8 mouse cellular contexts compared by ENCODE assay signal in genomic region chr10:19933511-19934383, GRCm38 (mm10). TPM values are rescaled to one million over a fixed set of nuclear protein-coding genes. Genes with fewer than 3 reads are reported as not detected.
DNase-seq lines count a peak whose midpoint lies in the region; ATAC-seq and TF ChIP-seq lines count a peak whose summit lies in the region.

No protein-coding gene starts in this region.

- ATAC-seq in forebrain, embryonic 16.5 days = peak; percentile 82
- ATAC-seq in liver, postnatal 0 days = peak; percentile 89
- ATAC-seq in neural tube, embryonic 12.5 days (ENCODE audit: low FRiP score, low read depth) = peak; percentile 80
- ATAC-seq in stomach, embryonic 16.5 days (ENCODE audit: insufficient read depth, low FRiP score) = peak; percentile 91

- peak; percentile 90 for DNase-seq in CD4-positive helper T cell, adult 2 months (ENCODE audit: low read depth, low spot score)
- DNase-seq in heart, postnatal 25 days (ENCODE audit: low spot score) = peak; percentile 78
- DNase-seq in layer of hippocampus, adult 18-20 months (ENCODE audit: low spot score in 2 of 2) = peak; percentile 63 to 80
- DNase-seq in liver, postnatal 0 days = peak; percentile 82

- H3K27ac ChIP-seq in brown adipose tissue, adult 24 weeks (replicated peaks; ENCODE audit: low read depth, low read length) = peak overlapping the region; percentile 73
- H3K27ac ChIP-seq in forebrain, embryonic 16.5 days (ENCODE audit: low read length) = no peak overlapping the region
- peak overlapping the region; percentile 85 for H3K27ac ChIP-seq in liver, postnatal 0 days (ENCODE audit: low read depth)
- H3K27ac ChIP-seq in neural tube, embryonic 12.5 days = 0 out of 2 replicates have a peak overlapping the region, but pooled peaks have one; percentile 12
- H3K27ac ChIP-seq in stomach, embryonic 16.5 days (ENCODE audit: low read length) = peak overlapping the region; percentile 86

- TF ChIP-seq CTCF in liver, postnatal 0 days (IDR thresholded peaks at IDR 0.05; ENCODE audit: low read depth) = peak; percentile 46

- H3K4me3 ChIP-seq in brown adipose tissue, adult 24 weeks (ENCODE audit: insufficient read depth, low read depth, low read length) = peak overlapping the region; percentile 94
- peak overlapping the region; percentile 68 for H3K4me3 ChIP-seq in forebrain, embryonic 16.5 days (replicated peaks; ENCODE audit: low read length)
- peak overlapping the region; percentile 67 for H3K4me3 ChIP-seq in liver, postnatal 0 days (ENCODE audit: low read depth, low read length)
- peak overlapping the region; percentile 77 for H3K4me3 ChIP-seq in neural tube, embryonic 12.5 days
- peak overlapping the region; percentile 86 for H3K4me3 ChIP-seq in stomach, embryonic 16.5 days (replicated peaks; ENCODE audit: low read length)

- peaks cover 14% of the 10 kb centered on the region for H3K4me1 ChIP-seq in brown adipose tissue, adult 24 weeks (ENCODE audit: control insufficient read depth, insufficient read depth, insufficient read length, low read length)
- H3K4me1 ChIP-seq in forebrain, embryonic 16.5 days (replicated peaks; ENCODE audit: control insufficient read depth, insufficient read depth, low read length) = peaks cover 13% of the 10 kb centered on the region
- peaks cover 20% of the 10 kb centered on the region for H3K4me1 ChIP-seq in liver, postnatal 0 days (ENCODE audit: insufficient read depth)
- H3K4me1 ChIP-seq in neural tube, embryonic 12.5 days = peaks cover 15% of the 10 kb centered on the region
- H3K4me1 ChIP-seq in stomach, embryonic 16.5 days (ENCODE audit: control insufficient read depth, insufficient read depth, low read length) = peaks cover 12% of the 10 kb centered on the region; the same call in 1 of the 2 replicates

- intact Hi-C loops in heart, postnatal 25 days (cut with DNase I) = loop anchor here (1.0 to 2.0 kb wide), 2 partner anchors 140 to 191 kb away; no protein-coding TSS in a partner anchor

- TF ChIP-seq EP300 in liver, postnatal 0 days (IDR thresholded peaks at IDR 0.05; ENCODE audit: low read depth) = no peak

- H3K9ac ChIP-seq in forebrain, embryonic 16.5 days (replicated peaks; ENCODE audit: low read depth, low read length) = peak overlapping the region; percentile 72
- H3K9ac ChIP-seq in liver, postnatal 0 days (replicated peaks) = peak overlapping the region; percentile 81
- peak overlapping the region; percentile 68 for H3K9ac ChIP-seq in neural tube, embryonic 12.5 days
- H3K9ac ChIP-seq in stomach, embryonic 16.5 days (ENCODE audit: low read length) = peak overlapping the region; percentile 91

- H3K4me2 ChIP-seq in forebrain, embryonic 16.5 days (ENCODE audit: low read length) = peak overlapping the region; percentile 96
- peak overlapping the region; percentile 91 for H3K4me2 ChIP-seq in liver, postnatal 0 days (ENCODE audit: low read depth, low read length)
- peak overlapping the region; percentile 96 for H3K4me2 ChIP-seq in neural tube, embryonic 12.5 days (replicated peaks)
- peak overlapping the region; percentile 90 for H3K4me2 ChIP-seq in stomach, embryonic 16.5 days (ENCODE audit: low read depth, low read length)

- H3K36me3 ChIP-seq in forebrain, embryonic 16.5 days (ENCODE audit: control insufficient read depth, insufficient read depth) = no peaks in the 10 kb centered on the region
- H3K36me3 ChIP-seq in liver, postnatal 0 days (replicated peaks; ENCODE audit: insufficient read depth, low read length) = no peaks in the 10 kb centered on the region
- H3K36me3 ChIP-seq in neural tube, embryonic 12.5 days = no peaks in the 10 kb centered on the region
- H3K36me3 ChIP-seq in stomach, embryonic 16.5 days (ENCODE audit: control insufficient read depth, insufficient read depth, low read length) = no peaks in the 10 kb centered on the region

- peaks cover 8% of the 10 kb centered on the region; the same call in 1 of the 2 replicates for H3K27me3 ChIP-seq in forebrain, embryonic 16.5 days (replicated peaks; ENCODE audit: control insufficient read depth, insufficient read depth, low read length)
- H3K27me3 ChIP-seq in liver, postnatal 0 days (ENCODE audit: insufficient read depth, low read length) = peaks cover 13% of the 10 kb centered on the region
- peaks cover 34% of the 10 kb centered on the region for H3K27me3 ChIP-seq in neural tube, embryonic 12.5 days (replicated peaks)
- no peaks in the 10 kb centered on the region for H3K27me3 ChIP-seq in stomach, embryonic 16.5 days (ENCODE audit: control insufficient read depth, insufficient read depth, low read length)

- under 1% methylated on average over 86 of the region's 97 CpGs for WGBS in forebrain, embryonic 16.5 days
- WGBS in liver, postnatal 0 days (ENCODE audit: insufficient replicate concordance) = under 1% methylated on average over 84 of the region's 97 CpGs
- under 1% methylated on average over 86 of the region's 97 CpGs for WGBS in neural tube, embryonic 12.5 days
- WGBS in stomach, embryonic 16.5 days = under 1% methylated on average over 90 of the region's 97 CpGs

- no peaks in the 10 kb centered on the region for H3K9me3 ChIP-seq in forebrain, embryonic 16.5 days (ENCODE audit: control insufficient read depth, low read length)
- no peaks in the 10 kb centered on the region for H3K9me3 ChIP-seq in liver, postnatal 0 days (ENCODE audit: low read length)
- no peaks in the 10 kb centered on the region for H3K9me3 ChIP-seq in neural tube, embryonic 12.5 days
- H3K9me3 ChIP-seq in stomach, embryonic 16.5 days (replicated peaks; ENCODE audit: control insufficient read depth, low read length) = no peaks in the 10 kb centered on the region

RNA-seq across cellular contexts. Expression of gene Map3k5, which starts 0.5 kb away (rescaled TPM):
- 10.9 and 13.1 TPM in 2 replicates for polyA plus RNA-seq in brown adipose tissue, adult 24 weeks (2012; ENCODE audit: insufficient read depth, insufficient read length, missing spikeins)
- 0.80 and 0.84 TPM in 2 replicates for polyA plus RNA-seq in forebrain, embryonic 16.5 days (2015; fragmentation: Nextera tagmentation; extraction: Ambion mirVana)
- 10 to 100 TPM; 37.0 to 37.7 TPM for total RNA-seq in heart, postnatal 25 days (2021)
- total RNA-seq in layer of hippocampus, adult 18-20 months (2021) = 10 to 100 TPM; 24.1 to 32.5 TPM
- 1.1 and 1.4 TPM in 2 replicates for polyA plus RNA-seq in liver, postnatal 0 days (2015; fragmentation: Nextera tagmentation; extraction: Ambion mirVana)
- 1.1 and 1.2 TPM in 2 replicates for polyA plus RNA-seq in neural tube, embryonic 12.5 days (2016; fragmentation: Nextera tagmentation; extraction: Ambion mirVana)
- polyA plus RNA-seq in stomach, embryonic 16.5 days (2015; fragmentation: Nextera tagmentation; extraction: Ambion mirVana) = 2.6 and 2.7 TPM in 2 replicates

RNA-seq across cellular contexts. Expression of gene Pex7, which starts 26.3 kb away (rescaled TPM):
- polyA plus RNA-seq in brown adipose tissue, adult 24 weeks (2012; ENCODE audit: insufficient read depth, insufficient read length, missing spikeins) = 64.0 and 71.4 TPM in 2 replicates
- polyA plus RNA-seq in forebrain, embryonic 16.5 days (2015; fragmentation: Nextera tagmentation; extraction: Ambion mirVana) = 23.9 and 24.3 TPM in 2 replicates
- 10 to 100 TPM; 25.5 to 28.9 TPM for total RNA-seq in heart, postnatal 25 days (2021)
- 10 to 100 TPM; 22.8 to 23.2 TPM for total RNA-seq in layer of hippocampus, adult 18-20 months (2021)
- polyA plus RNA-seq in liver, postnatal 0 days (2015; fragmentation: Nextera tagmentation; extraction: Ambion mirVana) = 51.4 and 58.5 TPM in 2 replicates
- 24.8 and 26.4 TPM in 2 replicates for polyA plus RNA-seq in neural tube, embryonic 12.5 days (2016; fragmentation: Nextera tagmentation; extraction: Ambion mirVana)
- polyA plus RNA-seq in stomach, embryonic 16.5 days (2015; fragmentation: Nextera tagmentation; extraction: Ambion mirVana) = 41.3 and 42.7 TPM in 2 replicates
